Mouse (Mus musculus): Measurements from ENCODE around the gene Ccar1.
"Not testable (repeated sequence)": the region's sequence is repeated elsewhere in the genome, so short reads cannot be mapped to it uniquely, and the experiment has no call there.

Ccar1 gene

DNA sequence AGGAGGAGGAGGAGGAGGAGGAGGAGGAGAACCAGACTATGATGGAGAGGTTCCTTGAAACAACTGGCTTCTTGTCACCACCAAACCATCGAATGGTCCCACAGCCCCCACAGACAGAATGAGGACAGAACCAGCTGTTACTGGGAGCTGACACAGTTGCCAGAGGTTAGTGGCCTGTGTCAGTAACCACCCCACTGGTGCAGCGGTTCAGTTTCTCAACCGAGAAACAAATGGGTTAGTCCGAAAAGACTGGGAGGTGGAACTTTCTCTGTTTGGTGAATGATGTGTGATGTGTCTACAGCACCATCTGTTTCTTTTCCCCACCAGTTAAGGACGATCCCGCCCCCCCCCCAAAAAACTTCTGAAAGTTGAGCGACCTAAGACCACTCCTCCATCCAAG is 67.2 kb downstream of the Ccar1 start:
- DNase-seq: peak; percentile 7

DNA sequence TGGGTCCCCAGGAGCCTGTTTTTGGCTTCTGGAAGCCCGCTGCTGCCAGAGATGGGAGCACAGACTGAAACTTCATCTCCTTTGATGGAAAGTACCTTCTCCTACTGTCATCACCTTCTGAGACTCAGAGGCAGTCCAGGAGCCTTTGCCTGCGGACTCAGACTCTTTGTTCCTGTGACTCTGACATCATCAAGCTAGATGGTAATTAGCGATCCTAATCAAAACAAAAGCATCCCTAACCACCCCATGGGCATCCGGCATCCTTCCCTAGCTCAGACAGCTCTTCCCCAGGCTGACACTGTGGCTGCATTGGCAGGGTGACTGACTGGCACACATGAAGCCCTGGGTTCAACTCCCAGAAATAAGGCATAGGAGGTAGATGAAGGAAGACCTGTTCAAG is 69.4 kb downstream of the Ccar1 start:
- no peak for DNase-seq

DNA sequence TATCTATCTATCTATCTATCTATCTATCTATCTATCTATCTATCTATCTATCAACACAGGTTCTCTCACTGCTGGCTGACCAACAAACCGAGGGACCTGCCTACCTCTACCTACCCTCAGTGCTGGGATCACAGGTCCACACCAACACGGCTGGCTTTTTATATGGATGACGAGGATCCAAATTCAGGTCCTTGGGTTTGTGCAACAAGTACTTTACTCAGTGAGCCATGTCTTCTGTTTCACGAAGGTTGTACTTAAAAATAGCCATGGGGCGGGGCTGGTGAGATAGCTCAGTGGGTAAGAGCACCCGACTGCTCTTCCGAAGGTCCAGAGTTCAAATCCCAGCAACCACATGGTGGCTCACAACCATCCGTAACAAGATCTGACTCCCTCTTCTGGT is 71.5 kb downstream of the Ccar1 start:
- not testable (repeated sequence) for DNase-seq

DNA sequence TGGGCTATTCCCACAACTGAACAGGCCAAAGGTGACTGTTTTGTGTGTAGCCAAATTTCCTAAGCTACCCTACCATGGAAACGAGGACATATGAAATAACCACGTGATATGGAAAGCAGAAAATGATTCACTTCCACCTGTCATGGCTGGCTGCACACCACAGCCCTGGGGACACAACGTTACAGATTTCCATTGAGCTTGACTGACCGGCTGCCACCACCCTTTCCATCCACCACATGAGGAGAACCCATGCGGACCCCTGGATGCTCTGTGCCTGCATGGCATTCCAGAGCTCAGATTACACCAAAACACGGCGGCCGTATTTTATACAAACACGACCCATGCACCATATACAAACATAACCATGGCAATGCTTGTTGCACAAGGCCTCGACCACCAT is 78.6 kb downstream of the Ccar1 start:
- no peak for DNase-seq

DNA sequence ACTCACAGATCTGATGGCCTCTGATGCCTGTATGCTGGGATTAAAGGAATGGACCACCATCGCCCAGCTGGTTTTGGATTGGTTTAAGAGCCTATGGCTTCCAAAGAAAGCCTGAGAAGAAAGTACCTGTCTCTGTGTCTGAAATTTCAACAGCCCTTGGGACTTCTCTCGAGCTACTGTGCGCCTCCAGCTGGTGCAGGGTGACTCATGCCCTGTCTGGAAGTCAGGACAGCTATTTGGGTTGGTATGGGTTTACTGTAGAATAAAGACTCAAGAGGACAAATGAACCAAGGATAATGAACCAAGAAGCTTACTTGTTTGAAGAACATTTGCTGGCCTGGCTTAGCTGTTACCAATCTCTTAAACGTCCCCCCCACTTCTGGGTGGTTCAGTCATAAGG is 88.5 kb downstream of the Ccar1 start:
- DNase-seq: no peak

DNA sequence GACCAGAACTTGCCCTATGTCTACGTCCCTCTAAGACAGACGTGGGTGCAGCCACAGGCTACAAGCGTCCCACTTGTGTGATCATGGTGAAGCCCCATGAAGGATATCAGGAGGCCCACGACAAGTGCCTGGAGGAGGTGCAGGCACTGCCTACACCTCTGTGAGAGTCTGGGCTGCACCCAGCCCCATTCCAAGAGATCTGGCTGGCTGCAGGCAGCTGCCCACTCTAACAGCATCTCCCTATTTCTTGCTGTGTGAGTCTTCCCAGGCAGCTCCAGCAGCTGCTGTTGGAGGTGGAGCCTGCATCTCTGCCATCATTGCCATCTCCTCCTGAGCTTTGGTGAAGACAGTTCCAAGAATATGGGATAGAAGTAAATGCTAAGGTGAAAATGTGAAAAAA is 89.7 kb downstream of the Ccar1 start:
- no peak for DNase-seq

All from lung, postnatal 36 days (tissue).